Comparison of ENCODE assay signal across 8 mouse cellular contexts in genomic region chr5:124019348-124020216, GRCm38 (mm10). TPM values are rescaled to one million over a fixed set of nuclear protein-coding genes. Genes with fewer than 3 reads are reported as not detected.
DNase-seq lines count a peak whose midpoint lies in the region; ATAC-seq lines count a peak whose summit lies in the region.

No protein-coding gene starts in this region.

- intact Hi-C loops in left cerebral cortex, postnatal 25 days (cut with DNase I) = loop anchor here (1.0 kb wide), 1 partner anchor 24 kb away; no protein-coding TSS in a partner anchor

- 45% methylated on average over 12 of the region's 12 CpGs for WGBS in hindbrain, embryonic 16.5 days

- peak; percentile 71 for ATAC-seq in hindbrain, embryonic 16.5 days
- ATAC-seq in megakaryocyte-erythroid progenitor cell, adult 5-6 weeks (replicated peaks; ENCODE audit: low FRiP score, low TSS enrichment, poor library complexity, severe bottlenecking) = peak; percentile 69

- peak; percentile 38 for DNase-seq in embryo, embryonic 10.5 days (ENCODE audit: low spot score)
- DNase-seq in embryo, embryonic 9.5 days (ENCODE audit: extremely low spot score) = no peak
- peak; percentile 64 for DNase-seq in adrenal gland, postnatal 25 days
- peak; percentile 63 to 70 for DNase-seq in frontal cortex, postnatal 25 days (ENCODE audit: low spot score in 2 of 2)
- peak; percentile 84 to 98 for DNase-seq in left cerebral cortex, postnatal 25 days (ENCODE audit: low spot score in 2 of 2)
- DNase-seq in testis, postnatal 10 days (ENCODE audit: low spot score) = peak; percentile 78

- H3K9me3 ChIP-seq in hindbrain, embryonic 16.5 days (ENCODE audit: control insufficient read depth, low read length) = no peaks in the 10 kb centered on the region

- no peaks in the 10 kb centered on the region for H3K27me3 ChIP-seq in hindbrain, embryonic 16.5 days (replicated peaks; ENCODE audit: control insufficient read depth, insufficient read depth, low read length)

- H3K9ac ChIP-seq in hindbrain, embryonic 16.5 days (ENCODE audit: low read depth, low read length) = no peak overlapping the region

- no peak overlapping the region; the same call in 1 of the 2 replicates for H3K4me2 ChIP-seq in hindbrain, embryonic 16.5 days (ENCODE audit: low read length)

- peak overlapping the region; percentile 63 for H3K27ac ChIP-seq in hindbrain, embryonic 16.5 days (ENCODE audit: low read depth, low read length)

- no peaks in the 10 kb centered on the region for H3K36me3 ChIP-seq in hindbrain, embryonic 16.5 days (ENCODE audit: control insufficient read depth, insufficient read depth, low read length)

- H3K4me3 ChIP-seq in hindbrain, embryonic 16.5 days (ENCODE audit: low read length) = no peak overlapping the region

- H3K4me1 ChIP-seq in hindbrain, embryonic 16.5 days (ENCODE audit: control insufficient read depth, insufficient read depth, low read depth, low read length) = peaks cover 47% of the 10 kb centered on the region

RNA-seq across cellular contexts. Expression of gene Vps37b, which starts 12.5 kb away (rescaled TPM):
- total RNA-seq in adrenal gland, postnatal 25 days (2021) = 75.2 and 101 TPM in 2 replicates
- 70.9 and 81.1 TPM in 2 replicates for polyA plus RNA-seq in hindbrain, embryonic 16.5 days (2015; fragmentation: Nextera tagmentation; extraction: Ambion mirVana)
- 10 to 100 TPM; 46.7 to 50.6 TPM for total RNA-seq in left cerebral cortex, postnatal 25 days (2021)
- 20.8 and 34.3 TPM in 2 replicates for total RNA-seq in megakaryocyte-erythroid progenitor cell, adult 5-6 weeks (2014; fragmentation: Nextera tagmentation)
- total RNA-seq in megakaryocyte-erythroid progenitor cell, adult 5-6 weeks (2017) = 12.8 and 15.5 TPM in 2 replicates

RNA-seq across cellular contexts. Expression of gene Hip1r, which starts 46.2 kb away (rescaled TPM):
- 17.9 and 18.3 TPM in 2 replicates for total RNA-seq in adrenal gland, postnatal 25 days (2021)
- 34.3 and 35.3 TPM in 2 replicates for polyA plus RNA-seq in hindbrain, embryonic 16.5 days (2015; fragmentation: Nextera tagmentation; extraction: Ambion mirVana)
- 10 to 100 TPM; 60.5 to 67.1 TPM for total RNA-seq in left cerebral cortex, postnatal 25 days (2021)
- total RNA-seq in megakaryocyte-erythroid progenitor cell, adult 5-6 weeks (2014; fragmentation: Nextera tagmentation) = 9.3 and 9.5 TPM in 2 replicates
- 13.7 and 30.9 TPM in 2 replicates for total RNA-seq in megakaryocyte-erythroid progenitor cell, adult 5-6 weeks (2017)
